Mouse (Mus musculus) lung, adult 2 months (tissue): ENCODE data around the gene Naaa.

Source experiments
- CTCF ChIP-seq: fragments of 200-500 bp; IDR thresholded peaks from 2 replicates; pipeline ENCODE4 v1.5.1; 2011; ENCODE audit warnings: mild to moderate bottlenecking, low read length, control low read depth; ENCODE audit not compliant: insufficient read depth
- POLR2A ChIP-seq: fragments of 200-500 bp; IDR thresholded peaks from 2 replicates; pipeline ENCODE4 v1.6.1; 2011; ENCODE audit warnings: low read depth, mild to moderate bottlenecking, control low read depth, low read length, borderline replicate concordance; ENCODE audit errors: extremely low read depth

DNA sequence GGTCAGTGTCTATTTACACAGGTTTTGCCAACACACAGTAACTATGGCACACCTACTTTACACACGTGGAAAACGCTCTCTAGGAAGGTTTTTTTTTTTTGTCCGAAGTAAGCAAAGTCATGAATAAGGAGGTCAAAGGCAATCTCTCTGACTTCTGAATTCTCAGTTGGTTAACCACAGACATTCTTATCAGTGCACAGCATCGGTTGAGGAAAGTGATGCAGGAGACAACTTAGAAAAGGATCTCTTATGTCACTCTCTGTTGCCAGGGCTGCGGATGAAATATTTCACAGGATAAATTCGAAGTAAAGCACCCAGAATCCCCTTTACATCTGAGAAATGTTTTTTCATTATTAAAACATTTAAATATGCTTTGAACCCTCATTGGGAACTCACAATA is 49.4 kb upstream of the Naaa start:
- TF ChIP-seq CTCF (no peak), POLR2A (no peak)
